Mouse (Mus musculus) neutrophil, adult 65 days (primary cell): ENCODE data around the gene Skp1a. TPM values are rescaled to one million over a fixed set of nuclear protein-coding genes. Genes with fewer than 3 reads are reported as not detected.

Source experiments
- total RNA-seq: library from RNA; stranded (reverse); gene quantifications from 2 replicates; pipeline ENCODE4 v1.2.4, GENCODE M21; 2023

Skp1a gene
- total RNA-seq = 64.0 and 73.0 TPM in 2 replicates

GRCm38 (mm10) chr11:52231606-52232541 lies at the start of gene Skp1a:
Gene Skp1a (plus strand): TSS chr11:52231995.

GRCm38 (mm10) chr11:52213887-52214286 lies 17.9 kb upstream of the Skp1a start, which contains the start of gene Olfr1371:
Gene Olfr1371 (minus strand): TSS chr11:52213987.

GRCm38 (mm10) chr11:52282774-52283595 lies 51.2 kb downstream of the Skp1a start, which contains the start of gene Tcf7:
Gene Tcf7 (minus strand): TSS chr11:52283014.

Other genes with a start within 250 kb of the Skp1a start
- 185 and 215 TPM in 2 replicates for gene Ube2b, start 231.2 kb upstream of the Skp1a start, total RNA-seq
- gene Cdkl3, start 227.8 kb upstream of the Skp1a start, total RNA-seq = 2.2 and 3.9 TPM in 2 replicates
- 112 and 126 TPM in 2 replicates for gene Ppp2ca, start 133.3 kb upstream of the Skp1a start, total RNA-seq
- gene Olfr1373, start 86.5 kb upstream of the Skp1a start, total RNA-seq = not detected in 2 replicates
- gene Olfr1371, start 18.0 kb upstream of the Skp1a start, total RNA-seq = not detected in 2 replicates
- 0.20 and 0.88 TPM in 2 replicates for gene Tcf7, start 51.0 kb downstream of the Skp1a start, total RNA-seq
- gene Vdac1, start 128.9 kb downstream of the Skp1a start, total RNA-seq = 60.1 and 73.1 TPM in 2 replicates
- 105 and 107 TPM in 2 replicates for gene 9530068E07Rik, start 164.4 kb downstream of the Skp1a start, total RNA-seq